Mouse (Mus musculus): ENCODE measurements at regions not wholly inside any gene's neighbourhood (a gene's known extent, or its start where the extent isn't known, plus 50 kb on each side); places are given as distances from the start of the nearest gene placed in this dataset.

DNA sequence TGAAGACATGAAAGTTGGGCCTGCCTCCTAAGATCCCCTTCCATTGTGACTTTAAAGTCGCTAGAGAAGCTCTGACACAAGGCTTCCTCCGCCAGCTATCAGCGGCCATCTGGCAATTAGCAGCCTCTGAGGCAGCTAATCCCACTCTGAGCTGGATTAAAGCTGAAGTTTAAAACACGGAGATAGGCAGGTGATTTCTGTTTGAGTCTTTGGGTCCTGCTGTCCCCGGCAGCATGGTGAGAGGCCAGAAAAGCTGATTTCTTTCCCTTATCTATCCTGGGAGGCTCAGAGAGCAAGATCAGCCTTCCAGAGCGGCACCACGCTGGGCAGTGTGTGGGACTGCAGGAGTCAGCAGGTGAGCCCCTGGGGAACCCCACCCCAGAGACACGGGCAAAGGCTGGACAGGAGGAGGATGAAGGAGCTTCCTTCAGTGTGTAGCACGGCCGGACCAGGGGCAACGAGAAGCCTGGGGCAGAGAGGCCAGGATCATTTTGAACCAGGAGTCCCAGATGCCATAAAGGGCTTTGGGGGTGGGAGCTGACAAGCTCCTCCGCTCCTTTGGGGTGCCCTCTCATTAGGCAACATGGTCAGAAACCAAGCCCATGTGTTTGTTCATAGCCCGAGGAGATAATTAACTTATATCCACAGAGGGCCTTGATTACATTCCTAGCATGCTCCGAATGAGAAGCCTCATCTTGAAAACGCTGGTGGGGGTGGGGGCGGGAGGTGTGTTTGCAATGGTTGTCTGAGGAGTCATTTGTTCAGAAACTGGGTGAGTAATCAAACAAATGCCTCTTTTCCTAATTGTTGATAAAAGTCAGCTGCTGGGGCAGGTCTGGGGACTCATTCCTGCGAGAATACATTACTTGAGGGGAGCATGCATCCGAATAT is 432.8 kb upstream of the Klhl29 start:
- TF ChIP-seq CTCF (IDR thresholded peaks at IDR 0.05), result no peak
- no peak for TF ChIP-seq POLR2A (IDR thresholded peaks at IDR 0.05; ENCODE audit: insufficient read depth, low read depth, low read length)

All from heart, adult 2 months (tissue).